Mouse (Mus musculus) embryo, embryonic 11 days (tissue): ENCODE measurements around the gene Alg5.
A peak's percentile ranks its signal among the peaks of the same experiment; 100 is the strongest.
"Not testable (repeated sequence)": the region's sequence is repeated elsewhere in the genome, so short reads cannot be mapped to it uniquely, and the experiment has no call there.

Experiments
- DNase-seq: peaks from one replicate; pipeline ENCODE4 v3.0.0-alpha.2; 2015

Alg5 gene

DNA sequence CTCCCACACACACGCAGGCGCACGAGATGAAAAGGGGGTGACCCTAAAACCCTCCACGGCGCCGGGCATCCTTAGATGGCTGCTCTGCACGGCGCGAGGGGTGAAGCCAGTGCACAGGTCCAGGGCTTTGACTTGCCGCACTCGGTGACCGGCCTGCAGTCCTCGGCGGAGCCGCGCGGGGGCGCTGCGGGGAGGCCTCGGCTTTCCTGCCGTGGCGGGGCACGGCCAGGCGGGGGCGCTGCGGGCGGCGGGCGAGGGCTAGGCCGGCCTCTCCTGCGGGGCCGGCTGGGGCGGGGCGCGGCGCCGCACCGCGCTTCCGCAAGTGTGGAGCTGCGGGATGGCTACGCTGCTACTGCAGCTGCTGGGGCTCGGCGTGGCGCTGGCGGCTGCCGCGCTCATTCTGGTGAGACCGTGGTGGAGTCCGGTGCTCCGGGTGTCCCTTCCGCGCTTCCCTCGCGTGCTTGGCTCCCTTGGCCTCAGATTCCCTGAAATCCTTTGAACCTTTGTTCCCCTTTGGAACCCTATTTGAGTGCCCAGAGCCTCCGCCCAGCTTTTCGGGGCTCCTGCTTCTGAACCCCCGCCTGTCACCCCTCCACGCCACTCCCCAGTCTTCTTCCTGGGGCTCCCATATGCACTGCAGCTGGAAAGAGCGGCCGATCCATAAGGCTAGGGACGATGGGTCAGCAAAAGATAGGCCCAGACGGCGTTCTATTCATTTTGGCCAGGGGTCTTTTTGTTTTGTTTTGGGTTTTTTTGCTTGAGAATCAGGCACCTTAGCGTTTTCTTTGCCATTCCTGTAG lies at the start of gene Alg5, which contains the start of gene Exosc8:
Gene Alg5 (plus strand): TSS at position 293 of the 800 bp plus-strand sequence.
Gene Exosc8 (minus strand): TSS at position 147 of the 800 bp plus-strand sequence.
- peak; percentile 88 for DNase-seq

GRCm38 (mm10) chr3:54687245-54687644 lies 48.1 kb upstream of the Alg5 start:
- no peak for DNase-seq

- DNase-seq, result peak; percentile 39
These were observed 46.2 kb upstream of the Alg5 start for GRCm38 (mm10) chr3:54689091-54689490.

- peak; percentile 98 for DNase-seq
These were observed 42.9 kb upstream of the Alg5 start, which contains the start of gene Supt20 for GRCm38 (mm10) chr3:54692202-54693055. TSS of gene Supt20 (plus strand) at chr3:54692807.

DNA sequence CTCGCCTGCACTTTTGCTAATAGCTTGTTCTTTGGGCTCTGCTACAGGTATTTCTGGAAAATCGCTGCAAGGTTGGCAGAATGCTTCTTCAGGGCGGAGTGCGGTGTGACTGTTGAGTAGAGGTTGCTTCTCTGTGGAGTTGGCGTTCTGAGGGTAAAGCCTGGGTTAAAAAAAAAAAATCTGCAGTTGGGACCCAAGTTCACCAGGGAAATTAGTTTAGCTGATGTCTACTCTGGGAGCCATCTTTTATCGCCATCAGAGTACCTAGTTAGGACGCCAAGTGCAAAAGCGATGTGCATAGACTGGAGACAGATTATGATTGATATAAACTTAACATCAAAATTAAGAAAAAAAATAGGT lies 42.3 kb upstream of the Alg5 start:
- DNase-seq, result no peak

DNA sequence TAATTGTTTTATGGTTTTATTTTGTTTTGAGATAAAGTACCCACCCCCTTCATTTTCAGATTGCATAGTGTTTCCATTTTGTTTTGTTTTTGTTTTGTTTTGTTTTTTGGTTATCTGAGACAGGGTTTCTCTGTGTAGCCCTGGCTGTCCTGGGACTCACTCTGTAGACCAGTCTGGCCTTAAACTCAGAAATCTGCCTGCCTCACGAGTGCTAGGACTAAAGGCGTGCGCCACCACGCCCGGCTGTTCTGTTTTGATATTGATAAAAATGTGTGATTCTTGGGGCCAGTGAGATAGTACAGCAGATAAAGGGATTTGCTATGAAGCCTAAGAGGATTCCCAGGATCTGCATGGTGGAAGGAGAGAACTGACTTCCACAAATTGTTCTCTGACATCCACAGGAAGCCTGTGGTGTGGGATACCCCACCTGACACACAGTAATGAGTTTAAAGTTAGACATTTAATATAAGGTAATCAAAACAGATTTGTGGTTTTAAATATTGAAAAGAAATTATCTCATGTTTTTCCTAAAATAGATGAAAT lies 35.5 kb upstream of the Alg5 start:
- no peak for DNase-seq

DNA sequence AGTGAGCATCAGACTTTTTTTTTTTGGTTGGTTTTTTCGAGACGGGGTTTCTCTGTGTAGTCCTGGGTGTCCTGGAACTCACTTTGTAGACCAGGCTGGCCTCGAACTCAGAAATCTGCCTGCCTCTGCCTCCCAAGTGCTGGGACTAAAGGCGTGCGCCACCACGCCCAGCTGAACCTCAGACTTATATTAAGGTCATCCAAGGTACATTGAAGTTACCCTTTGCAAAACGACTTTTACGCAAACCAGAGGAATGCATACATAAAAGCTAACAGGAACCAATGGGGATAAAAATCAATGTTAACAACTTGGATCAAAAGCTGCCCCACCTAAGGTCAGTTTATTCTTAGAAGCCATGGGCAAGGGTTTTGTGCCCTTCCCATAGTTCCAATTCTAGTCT lies 31.2 kb upstream of the Alg5 start:
- not testable (repeated sequence) for DNase-seq

- no peak for DNase-seq
These were observed 26.4 kb upstream of the Alg5 start for GRCm38 (mm10) chr3:54708972-54709371.

GRCm38 (mm10) chr3:54714253-54714652 lies 21.1 kb upstream of the Alg5 start, which contains the start of gene Gm21958:
TSS of gene Gm21958 (minus strand) at chr3:54714353.
- DNase-seq, result no peak

DNA sequence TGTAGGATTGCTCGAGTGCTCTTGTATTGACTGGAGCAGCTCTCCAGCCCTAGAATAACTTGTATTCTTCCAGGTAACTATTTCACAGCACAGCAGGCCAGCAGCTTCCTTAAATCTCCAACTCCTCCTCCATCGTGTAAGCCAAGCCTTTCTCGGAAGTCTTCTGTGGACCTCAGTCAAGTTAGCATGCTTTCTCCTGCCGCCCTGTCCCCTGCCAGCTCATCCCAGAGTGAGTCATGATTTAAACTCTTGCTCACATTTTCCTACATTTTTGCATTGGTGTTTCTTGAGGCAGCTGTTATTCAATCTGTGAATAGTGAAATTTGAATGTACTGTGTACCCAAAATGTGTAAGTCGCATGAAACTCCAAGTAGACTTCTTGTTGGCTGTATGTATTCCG lies 19.9 kb upstream of the Alg5 start:
- DNase-seq, result no peak

GRCm38 (mm10) chr3:54717348-54717747 lies 18.0 kb upstream of the Alg5 start:
- DNase-seq, result no peak

DNA sequence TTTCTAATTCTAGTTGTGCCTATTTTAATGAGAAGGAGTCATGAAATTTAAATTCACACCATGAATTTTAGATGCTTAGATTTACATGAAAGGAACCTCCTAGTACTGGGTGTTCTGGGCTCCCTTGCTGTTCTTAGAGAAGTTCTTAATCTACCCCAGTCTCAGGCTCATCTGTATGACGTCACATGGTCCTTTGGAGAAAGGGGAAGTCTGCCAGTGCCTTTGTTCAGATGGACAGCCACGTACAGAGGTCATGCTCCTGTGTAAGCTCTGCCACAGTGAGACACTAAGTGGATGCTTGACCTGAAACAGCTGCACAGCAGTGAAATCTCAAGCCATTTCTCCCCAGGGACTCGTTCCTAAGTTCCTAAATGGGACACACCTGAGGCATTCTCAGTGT lies 16.4 kb upstream of the Alg5 start:
- peak; percentile 2 for DNase-seq

GRCm38 (mm10) chr3:54723741-54724500 lies 11.4 kb upstream of the Alg5 start:
- no peak for DNase-seq

DNA sequence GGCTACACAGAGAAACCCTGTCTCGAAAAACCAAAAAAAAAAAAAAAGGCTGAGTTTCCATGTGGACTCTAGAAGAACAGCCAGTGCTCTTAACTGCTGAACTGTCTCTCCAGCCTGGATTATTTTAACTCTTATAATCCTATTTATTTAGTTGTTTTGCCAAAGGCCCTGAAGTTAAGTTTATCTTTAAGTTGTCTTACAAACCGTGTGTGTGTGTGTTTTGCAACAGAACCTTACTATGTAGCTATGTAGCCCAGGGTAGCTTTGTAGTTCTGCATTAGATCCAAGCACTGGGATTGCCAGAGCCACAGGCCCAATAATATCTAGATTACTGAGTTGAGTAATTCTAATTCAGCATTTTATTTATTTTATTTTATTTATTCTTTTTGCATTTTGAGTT lies 10.0 kb upstream of the Alg5 start:
- DNase-seq, result no peak

DNA sequence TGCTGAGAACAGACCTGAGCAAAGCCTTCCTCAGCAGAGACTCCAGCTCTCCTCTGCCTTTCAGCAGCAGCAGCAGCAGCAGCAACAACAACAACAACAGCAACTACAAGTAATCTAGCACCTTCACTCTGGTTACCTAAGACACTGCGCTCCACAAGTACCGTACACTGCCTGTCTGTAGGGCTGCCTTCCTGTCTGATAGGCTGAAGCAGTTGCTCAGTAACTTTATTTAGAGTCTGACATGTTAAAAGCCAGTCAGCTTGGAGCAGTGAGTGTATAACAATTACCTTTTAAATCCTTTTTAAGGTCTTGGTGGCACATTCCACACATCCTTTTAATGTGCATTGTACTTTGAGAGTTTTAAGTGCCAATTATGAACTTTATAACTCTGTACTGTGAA lies 7.8 kb upstream of the Alg5 start:
- no peak for DNase-seq

- DNase-seq, result no peak
These were observed 7.2 kb upstream of the Alg5 start for GRCm38 (mm10) chr3:54728100-54728499.

- DNase-seq, result no peak
These were observed 3.7 kb upstream of the Alg5 start for GRCm38 (mm10) chr3:54731626-54732150.

- DNase-seq, result no peak
These were observed 3.0 kb upstream of the Alg5 start for GRCm38 (mm10) chr3:54732371-54732770.

DNA sequence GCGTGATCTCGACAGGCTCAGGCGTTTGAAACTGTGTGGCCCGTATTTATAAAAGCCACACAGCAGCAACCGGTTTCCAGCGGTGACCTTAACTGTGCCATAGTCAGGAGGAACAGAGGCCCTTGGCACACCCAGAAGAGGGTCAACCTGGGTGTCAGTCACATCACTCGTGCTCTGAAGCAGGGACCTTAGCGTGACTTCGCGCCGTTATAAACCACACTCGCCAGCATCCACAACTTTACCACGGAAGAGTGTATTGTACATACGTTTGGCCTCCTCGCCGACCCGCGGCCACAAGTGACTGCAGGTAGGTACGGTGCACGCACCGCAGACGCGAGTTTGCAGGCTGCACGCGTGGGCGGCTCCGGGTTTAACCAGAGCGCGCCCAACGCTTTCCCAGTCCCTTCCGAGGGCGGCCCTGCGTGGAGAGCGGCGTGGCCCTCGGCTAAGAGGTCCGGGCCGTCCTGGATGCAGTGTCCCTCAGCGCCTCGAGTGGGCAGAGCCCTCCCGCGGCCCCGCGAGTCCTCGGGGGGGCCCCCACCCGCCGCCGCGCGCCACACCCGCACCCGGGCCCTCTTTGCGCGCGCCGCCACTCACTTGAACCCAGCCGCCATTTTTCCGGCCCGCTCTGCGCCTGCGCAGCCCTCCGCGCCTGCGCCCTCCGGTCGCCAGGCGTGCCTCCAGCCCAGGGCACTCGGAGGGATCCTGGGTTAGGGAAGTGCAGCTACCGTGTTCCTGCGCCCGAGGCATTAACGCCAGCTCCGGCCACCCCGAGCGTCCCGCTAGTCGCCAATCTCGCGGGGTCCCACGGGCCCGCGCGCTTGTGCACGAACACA lies 710 bp upstream of the Alg5 start:
- DNase-seq, result peak; percentile 91

DNA sequence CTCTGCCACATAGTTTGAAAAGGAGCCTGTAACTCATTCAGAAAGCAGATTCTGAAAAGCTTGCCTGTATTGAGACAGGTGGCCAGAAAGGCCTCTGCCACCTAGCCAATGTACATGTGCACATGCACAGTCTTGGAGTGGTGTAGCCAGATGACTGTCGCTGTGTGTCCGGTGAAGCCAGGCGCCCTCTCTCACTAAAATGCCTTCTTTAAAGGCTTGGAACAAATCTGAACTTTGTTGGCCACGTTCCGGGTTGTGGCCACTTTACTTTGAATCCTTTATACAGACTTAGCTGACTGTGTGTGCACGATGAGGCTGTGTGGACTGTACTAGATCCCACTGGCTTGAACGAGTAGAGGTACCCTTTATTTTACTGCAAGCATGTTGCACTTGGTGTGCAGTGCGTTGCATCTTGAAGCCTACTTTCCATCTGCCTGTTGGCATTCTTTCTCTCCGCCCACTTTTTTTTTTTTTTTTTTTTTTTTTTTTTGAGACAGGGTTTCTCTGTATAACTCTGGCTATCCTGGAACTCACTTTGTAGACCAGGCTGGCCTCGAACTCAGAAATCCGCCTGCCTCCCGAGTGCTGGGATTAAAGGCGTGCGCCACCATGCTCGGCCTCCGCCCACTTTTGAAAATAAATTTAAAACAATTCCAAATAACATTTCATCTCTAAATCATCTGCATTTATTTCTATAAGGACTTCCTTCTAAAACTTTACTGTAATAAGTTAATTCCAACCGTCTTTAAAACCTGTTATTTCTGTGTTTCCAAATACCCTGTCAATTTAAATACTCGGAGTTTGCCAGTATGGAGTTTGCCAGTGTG lies 975 bp downstream of the Alg5 start:
- peak; percentile 25 for DNase-seq

GRCm38 (mm10) chr3:54737317-54737716 lies 2.0 kb downstream of the Alg5 start:
- DNase-seq, result no peak
